Mouse (Mus musculus): ENCODE results near the gene Gstt2. TPM values are rescaled to one million over a fixed set of nuclear protein-coding genes. Genes with fewer than 3 reads are reported as not detected.

The Gstt2 gene
- polyA plus RNA-seq (2016; fragmentation: Nextera tagmentation; extraction: Ambion mirVana): 9.7 and 11.1 TPM in 2 replicates

DNA sequence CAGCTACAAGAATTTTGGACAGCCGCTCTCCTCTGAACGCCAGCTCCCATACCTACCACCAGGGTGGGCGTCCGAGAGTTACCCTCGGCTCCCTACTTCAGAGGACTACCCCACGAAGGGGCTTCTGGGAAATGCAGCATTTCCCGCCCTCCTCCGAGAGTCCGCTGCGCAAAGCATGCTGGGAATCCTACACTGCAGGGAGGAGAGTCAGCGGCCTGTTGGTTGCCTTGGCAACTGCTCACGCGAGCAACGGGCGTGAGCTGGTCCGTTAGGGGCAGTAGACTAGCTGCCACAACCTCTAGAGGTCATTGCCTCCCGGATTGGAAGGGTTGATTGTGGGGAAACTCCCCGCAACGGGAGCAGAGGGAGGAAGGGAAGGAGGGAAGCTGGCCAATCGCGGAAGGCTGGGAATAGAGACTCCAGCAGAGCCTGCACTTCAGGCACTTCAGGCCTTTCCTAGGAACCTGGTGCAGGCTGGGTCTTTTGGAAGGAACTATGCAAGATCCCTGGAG, at the start of gene Gstt2:
Gene Gstt2 (minus strand): TSS at position 177 of the 512 bp plus-strand sequence.
- Histone ChIP-seq H3K4me3 (replicated peaks) (peak within 1 kb of the TSS; percentile 40), H3K9ac (replicated peaks) (peak within 1 kb of the TSS; percentile 44; the same call in 1 of the 2 replicates), H3K27me3 (peaks cover 22% of the 10 kb centered on the region), H3K4me2 (peak within 1 kb of the TSS; percentile 61), H3K4me1 (replicated peaks) (peaks cover 39% of the 10 kb centered on the region), H3K27ac (peak within 1 kb of the TSS; percentile 89), H3K9me3 (no peaks in the 10 kb centered on the region), H3K36me3 (no peaks in the 10 kb centered on the region)
- WGBS: under 1% methylated on average over 21 of the region's 21 CpGs
- peak; percentile 86 for ATAC-seq (ENCODE audit: insufficient number of reproducible peaks, insufficient read depth, low FRiP score, low TSS enrichment, low read depth)

DNA sequence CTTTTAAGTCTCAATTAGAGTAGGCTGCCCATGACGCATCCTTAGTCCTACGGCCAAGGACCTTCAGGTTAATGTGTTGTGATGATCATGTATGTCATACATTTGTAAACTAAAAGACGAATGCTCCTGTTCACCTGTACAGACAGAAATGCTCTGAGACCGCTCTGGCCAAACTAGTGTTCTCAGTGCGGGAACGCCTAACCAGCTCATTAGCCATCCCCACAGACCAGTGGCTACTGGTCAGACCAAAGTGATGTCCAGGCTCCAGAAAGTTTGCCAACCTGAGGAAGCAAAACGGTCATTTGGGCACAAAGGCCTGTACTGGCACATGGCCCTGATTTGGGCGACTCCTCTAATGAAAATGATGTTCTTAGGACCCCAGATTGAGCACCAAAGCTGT, 47.5 kb upstream of the Gstt2 start:
- Histone ChIP-seq H3K4me3 (replicated peaks) (no peak overlapping the region), H3K27me3 (no peaks in the 10 kb centered on the region), H3K9ac (replicated peaks) (no peak overlapping the region), H3K27ac (no peak overlapping the region), H3K4me1 (replicated peaks) (peaks cover 30% of the 10 kb centered on the region), H3K4me2 (no peak overlapping the region), H3K36me3 (no peaks in the 10 kb centered on the region), H3K9me3 (no peaks in the 10 kb centered on the region)
- no peak for ATAC-seq (ENCODE audit: insufficient number of reproducible peaks, insufficient read depth, low FRiP score, low TSS enrichment, low read depth)
- 91% methylated on average over 8 of the region's 8 CpGs for WGBS

DNA sequence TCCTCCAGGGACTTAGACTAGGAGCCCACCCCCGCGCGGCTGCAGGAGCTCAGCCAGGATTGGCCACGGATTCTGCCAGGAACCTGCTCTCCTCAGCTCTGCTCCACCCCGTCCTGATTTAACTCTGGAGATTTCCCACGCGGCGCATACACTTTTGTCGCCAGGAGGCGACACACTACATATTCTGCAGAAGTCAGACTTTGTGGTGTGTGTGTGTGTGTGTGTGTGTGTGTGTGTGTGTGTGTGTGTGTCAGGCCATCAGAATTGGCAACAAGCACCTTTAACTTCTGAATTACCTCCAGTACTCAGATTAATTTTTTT, 46.0 kb upstream of the Gstt2 start:
- Histone ChIP-seq H3K9me3 (no peaks in the 10 kb centered on the region), H3K4me1 (replicated peaks) (peaks cover 21% of the 10 kb centered on the region), H3K36me3 (no peaks in the 10 kb centered on the region), H3K4me2 (peak overlapping the region; percentile 45), H3K27me3 (no peaks in the 10 kb centered on the region), H3K27ac (peak overlapping the region; percentile 93; the same call in 1 of the 2 replicates), H3K9ac (replicated peaks) (no peak overlapping the region), H3K4me3 (replicated peaks) (peak overlapping the region; percentile 9; the same call in 1 of the 2 replicates)
- peak; percentile 64; the same call in 1 of the 2 replicates for ATAC-seq (ENCODE audit: insufficient number of reproducible peaks, insufficient read depth, low FRiP score, low TSS enrichment, low read depth)
- 1% methylated on average over 10 of the region's 10 CpGs for whole genome bisulfite sequencing

DNA sequence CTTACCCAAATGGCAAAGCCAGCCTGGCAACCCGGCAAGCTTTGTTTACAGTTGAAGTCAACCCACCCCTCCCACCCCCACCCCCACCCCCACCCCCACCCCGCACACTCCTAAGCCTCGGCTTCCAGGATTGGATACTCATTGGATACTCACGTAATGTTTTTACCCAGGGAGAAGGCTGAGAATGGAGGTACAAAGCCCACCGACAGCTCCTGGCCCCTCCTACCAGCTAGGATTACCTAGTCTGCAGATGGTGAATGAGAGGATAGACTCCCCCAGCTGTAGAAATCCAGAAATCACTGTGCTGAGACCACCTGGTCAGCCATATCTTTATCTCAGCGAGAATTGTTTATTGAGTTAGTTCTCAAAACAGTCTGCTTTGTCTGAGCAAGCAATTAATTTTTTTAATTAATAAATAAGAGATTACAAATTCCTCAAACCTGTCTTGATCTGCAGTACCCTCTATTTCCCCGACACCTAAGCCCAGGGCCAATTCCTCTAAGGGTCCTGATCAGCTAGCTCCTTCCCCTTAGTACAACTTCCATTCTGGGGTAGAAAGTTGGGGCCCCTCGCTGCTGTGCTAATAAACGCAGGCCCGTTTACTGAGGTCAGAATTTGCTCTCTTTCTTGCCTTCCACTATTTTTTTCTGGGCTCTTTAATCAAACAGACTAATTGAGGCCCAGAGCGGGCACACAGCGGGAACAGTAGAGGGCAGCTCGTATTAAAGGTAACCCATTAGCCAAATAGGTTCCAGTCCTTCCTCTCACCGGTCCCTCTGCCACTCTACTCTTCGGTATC, 45.4 kb upstream of the Gstt2 start:
- Histone ChIP-seq H3K9me3 (no peaks in the 10 kb centered on the region), H3K27me3 (no peaks in the 10 kb centered on the region), H3K9ac (replicated peaks) (no peak overlapping the region), H3K4me3 (replicated peaks) (peak overlapping the region; percentile 9), H3K4me2 (peak overlapping the region; percentile 45), H3K4me1 (replicated peaks) (peaks cover 21% of the 10 kb centered on the region), H3K27ac (peak overlapping the region; percentile 93), H3K36me3 (no peaks in the 10 kb centered on the region)
- 3% methylated on average over 15 of the region's 15 CpGs for WGBS
- ATAC-seq (ENCODE audit: insufficient number of reproducible peaks, insufficient read depth, low FRiP score, low TSS enrichment, low read depth): peak; percentile 45; the same call in 1 of the 2 replicates

GRCm38 (mm10) chr10:75881578-75882432, 44.6 kb upstream of the Gstt2 start:
- H3K4me1 ChIP-seq (replicated peaks): peaks cover 21% of the 10 kb centered on the region
- H3K9ac ChIP-seq (replicated peaks): no peak overlapping the region; the same call in 1 of the 2 replicates
- peak overlapping the region; percentile 93 for H3K27ac ChIP-seq
- no peaks in the 10 kb centered on the region for H3K27me3 ChIP-seq
- WGBS: 16% methylated on average over 20 of the region's 20 CpGs
- H3K36me3 ChIP-seq: no peaks in the 10 kb centered on the region
- H3K4me2 ChIP-seq: peak overlapping the region; percentile 45
- ATAC-seq (ENCODE audit: insufficient number of reproducible peaks, insufficient read depth, low FRiP score, low TSS enrichment, low read depth): peak; percentile 22; the same call in 1 of the 2 replicates
- H3K9me3 ChIP-seq: no peaks in the 10 kb centered on the region
- H3K4me3 ChIP-seq (replicated peaks): no peak overlapping the region; the same call in 1 of the 2 replicates

DNA sequence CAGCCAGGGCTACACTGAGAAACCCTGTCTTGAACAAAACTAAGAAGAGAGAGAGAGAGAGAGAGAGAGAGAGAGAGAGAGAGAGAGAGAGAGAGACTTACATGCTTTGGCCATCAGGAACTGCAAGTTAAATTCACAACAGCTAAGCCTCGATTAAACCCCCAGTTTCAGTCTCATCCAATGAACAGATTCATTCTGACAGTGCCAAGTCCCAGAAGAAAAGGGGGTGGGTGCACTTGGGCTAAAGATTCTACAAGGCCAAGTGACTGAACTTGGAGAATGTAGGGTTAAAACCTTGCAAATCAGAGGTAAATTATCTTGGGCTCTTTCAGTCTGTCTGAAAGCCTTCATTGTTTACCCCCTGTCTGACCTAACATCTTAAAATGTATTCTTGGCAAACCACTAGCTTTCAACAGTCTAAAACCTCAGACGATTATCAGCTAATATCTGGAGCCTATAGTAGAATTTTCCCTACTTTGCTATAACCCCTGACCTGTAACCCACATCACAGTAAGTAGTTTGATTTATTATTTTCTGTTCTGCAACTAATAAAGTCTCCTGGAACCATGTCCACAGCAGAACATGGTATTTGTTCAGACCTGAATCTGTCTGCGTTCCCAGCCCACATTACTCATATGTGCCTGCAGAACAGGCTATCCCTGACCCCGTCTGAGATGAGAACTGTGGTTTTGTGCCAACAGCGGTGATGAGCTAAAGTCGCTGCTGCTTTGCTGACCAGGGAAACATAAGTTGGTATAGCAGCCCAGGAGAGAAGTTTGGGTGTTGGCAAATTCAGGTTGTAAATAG, 43.8 kb upstream of the Gstt2 start:
- 55% methylated on average over 6 of the region's 6 CpGs for WGBS

GRCm38 (mm10) chr10:75880351-75880750, 43.1 kb upstream of the Gstt2 start:
- Histone ChIP-seq H3K9ac (replicated peaks) (no peak overlapping the region), H3K27ac (peak overlapping the region; percentile 93), H3K4me2 (no peak overlapping the region), H3K36me3 (no peaks in the 10 kb centered on the region), H3K27me3 (no peaks in the 10 kb centered on the region), H3K4me3 (replicated peaks) (no peak overlapping the region), H3K9me3 (no peaks in the 10 kb centered on the region), H3K4me1 (replicated peaks) (peaks cover 21% of the 10 kb centered on the region)
- 94% methylated on average over 10 of the region's 10 CpGs for WGBS
- ATAC-seq (ENCODE audit: insufficient number of reproducible peaks, insufficient read depth, low FRiP score, low TSS enrichment, low read depth): no peak

More for the DNA sequence above, 43.8 kb upstream of the Gstt2 start:
- H3K36me3 ChIP-seq: no peaks in the 10 kb centered on the region
- no peak for ATAC-seq (ENCODE audit: insufficient number of reproducible peaks, insufficient read depth, low FRiP score, low TSS enrichment, low read depth)
- peak overlapping the region; percentile 93 for H3K27ac ChIP-seq
- H3K27me3 ChIP-seq: no peaks in the 10 kb centered on the region
- no peak overlapping the region for H3K4me3 ChIP-seq (replicated peaks)
- H3K9me3 ChIP-seq: no peaks in the 10 kb centered on the region
- H3K4me2 ChIP-seq: 0 out of 2 replicates have a peak overlapping the region, but pooled peaks have one; percentile 10
- no peak overlapping the region for H3K9ac ChIP-seq (replicated peaks)
- peaks cover 21% of the 10 kb centered on the region for H3K4me1 ChIP-seq (replicated peaks)

GRCm38 (mm10) chr10:75878836-75879235, 41.6 kb upstream of the Gstt2 start:
- H3K9me3 ChIP-seq: no peaks in the 10 kb centered on the region
- H3K4me3 ChIP-seq (replicated peaks): no peak overlapping the region
- peaks cover 22% of the 10 kb centered on the region for H3K4me1 ChIP-seq (replicated peaks)
- H3K4me2 ChIP-seq: no peak overlapping the region
- no peak for ATAC-seq (ENCODE audit: insufficient number of reproducible peaks, insufficient read depth, low FRiP score, low TSS enrichment, low read depth)
- WGBS: 90% methylated on average over 3 of the region's 3 CpGs
- H3K36me3 ChIP-seq: no peaks in the 10 kb centered on the region
- no peaks in the 10 kb centered on the region for H3K27me3 ChIP-seq
- H3K9ac ChIP-seq (replicated peaks): no peak overlapping the region
- H3K27ac ChIP-seq: no peak overlapping the region

DNA sequence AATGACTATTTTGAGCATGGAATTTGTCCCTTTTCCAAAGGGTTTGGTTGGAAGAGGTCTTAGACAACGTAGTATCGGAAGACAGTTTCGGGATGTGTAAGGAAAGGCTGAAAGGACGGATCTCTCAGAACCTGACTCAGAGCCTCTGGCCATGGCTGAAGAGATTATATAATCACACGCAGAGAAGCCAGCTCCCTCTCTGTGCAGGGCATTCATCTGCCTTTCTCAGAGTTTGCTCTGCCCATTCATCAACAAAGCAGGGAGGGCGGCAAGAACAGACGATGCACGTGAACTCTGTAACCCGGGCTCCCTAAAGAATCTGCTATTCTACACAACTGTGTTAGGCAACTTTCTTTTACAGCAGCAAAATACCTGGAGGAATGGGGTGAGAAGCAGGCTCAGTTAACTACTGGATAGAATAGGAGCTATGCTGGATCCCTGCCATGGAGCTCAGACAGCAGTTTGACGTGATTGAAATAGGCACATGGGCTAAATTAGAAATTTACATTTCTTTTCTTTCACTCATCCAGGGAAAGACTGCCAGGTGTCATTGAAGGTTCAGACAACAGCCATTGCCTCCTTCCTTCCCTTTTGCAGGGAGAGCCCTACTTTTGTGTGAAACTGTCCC, 36.4 kb upstream of the Gstt2 start:
- Histone ChIP-seq H3K4me1 (replicated peaks) (peaks cover 11% of the 10 kb centered on the region), H3K4me3 (replicated peaks) (no peak overlapping the region), H3K9me3 (no peaks in the 10 kb centered on the region), H3K36me3 (no peaks in the 10 kb centered on the region), H3K27me3 (no peaks in the 10 kb centered on the region), H3K4me2 (peak overlapping the region; percentile 61), H3K9ac (replicated peaks) (peak overlapping the region; percentile 40; the same call in 1 of the 2 replicates), H3K27ac (no peak overlapping the region)
- no peak for ATAC-seq (ENCODE audit: insufficient number of reproducible peaks, insufficient read depth, low FRiP score, low TSS enrichment, low read depth)
- WGBS: 53% methylated on average over 10 of the region's 10 CpGs

GRCm38 (mm10) chr10:75872915-75873542, 35.8 kb upstream of the Gstt2 start:
- Histone ChIP-seq H3K36me3 (no peaks in the 10 kb centered on the region), H3K9me3 (no peaks in the 10 kb centered on the region), H3K4me3 (replicated peaks) (peak overlapping the region; percentile 33), H3K4me1 (replicated peaks) (peaks cover 11% of the 10 kb centered on the region), H3K27ac (peak overlapping the region; percentile 51), H3K9ac (replicated peaks) (peak overlapping the region; percentile 40; the same call in 1 of the 2 replicates), H3K27me3 (no peaks in the 10 kb centered on the region), H3K4me2 (peak overlapping the region; percentile 61)
- ATAC-seq (ENCODE audit: insufficient number of reproducible peaks, insufficient read depth, low FRiP score, low TSS enrichment, low read depth): peak; percentile 94
- 3% methylated on average over 11 of the region's 11 CpGs for WGBS
